Mouse (Mus musculus) lung, postnatal 25 days (tissue): ENCODE results near the gene Olfr1141.

Experiments used
- DNase-seq: peaks from one replicate; pipeline ENCODE4 v3.0.0; 2022; ENCODE audit warnings: low spot score

Olfr1141 gene

DNA sequence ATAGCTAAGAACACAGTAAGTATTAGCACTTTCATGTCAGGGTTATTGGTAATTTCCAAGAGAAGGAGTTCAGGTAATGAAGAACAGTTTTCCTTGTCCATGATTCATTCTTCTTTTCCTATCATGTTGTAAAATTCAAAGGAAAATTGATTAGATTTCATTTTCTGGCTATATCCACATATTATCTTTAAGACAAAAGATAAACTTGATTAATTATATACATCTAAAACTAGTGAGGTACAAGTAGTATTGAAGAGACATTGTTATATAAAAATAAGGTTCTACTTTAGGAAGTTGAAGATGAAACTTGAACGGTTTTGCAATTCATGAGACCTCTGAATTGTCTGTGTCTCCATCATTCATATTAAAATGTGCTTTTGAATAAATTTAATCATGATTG, at the start of gene Olfr1141:
Olfr1141 (minus strand) TSS at position 101 of the 400 bp plus-strand sequence.
- no peak for DNase-seq

DNA sequence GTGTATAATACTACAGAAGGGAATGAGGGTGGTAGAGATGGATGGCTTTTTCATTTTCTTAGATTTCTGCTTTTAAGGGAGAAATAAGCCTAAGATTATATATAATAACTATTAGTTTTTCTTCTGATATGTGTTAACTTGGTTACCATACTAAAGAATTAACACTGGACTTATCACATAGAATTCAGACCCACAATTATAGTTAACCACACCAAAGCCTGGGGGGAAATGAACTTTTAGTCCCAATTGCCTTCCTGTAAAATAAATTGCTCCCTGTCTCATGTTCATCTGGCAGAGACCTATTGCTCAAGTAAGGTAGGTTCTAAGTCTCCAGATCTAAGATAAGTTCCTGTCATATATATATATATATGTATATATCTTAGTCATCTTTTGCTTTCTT, 46.5 kb upstream of the Olfr1141 start, which contains the start of gene Olfr1143:
Olfr1143 (plus strand) TSS at position 301 of the 400 bp plus-strand sequence.
- DNase-seq: no peak

DNA sequence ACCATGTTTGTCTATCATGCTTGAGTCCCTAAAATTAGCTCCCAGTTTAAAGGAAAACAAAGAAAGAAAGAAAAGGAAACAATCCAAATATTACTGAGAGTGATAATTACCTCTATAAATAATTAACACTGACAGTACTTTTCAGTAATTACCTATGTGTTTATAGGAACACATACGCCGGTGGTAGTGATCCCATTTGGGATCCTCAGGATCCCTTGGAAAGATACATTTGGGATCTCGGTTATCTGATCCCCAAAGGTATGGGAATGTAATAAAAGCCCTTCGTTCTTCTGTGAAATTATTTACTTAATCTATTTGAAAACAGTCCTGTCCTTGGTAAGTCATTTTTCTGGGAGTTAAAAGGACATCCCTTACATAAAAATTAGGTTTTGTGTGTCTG, 25.4 kb upstream of the Olfr1141 start, which contains the start of gene Olfr152:
Olfr152 (plus strand) TSS at position 301 of the 400 bp plus-strand sequence.
- DNase-seq: no peak

DNA sequence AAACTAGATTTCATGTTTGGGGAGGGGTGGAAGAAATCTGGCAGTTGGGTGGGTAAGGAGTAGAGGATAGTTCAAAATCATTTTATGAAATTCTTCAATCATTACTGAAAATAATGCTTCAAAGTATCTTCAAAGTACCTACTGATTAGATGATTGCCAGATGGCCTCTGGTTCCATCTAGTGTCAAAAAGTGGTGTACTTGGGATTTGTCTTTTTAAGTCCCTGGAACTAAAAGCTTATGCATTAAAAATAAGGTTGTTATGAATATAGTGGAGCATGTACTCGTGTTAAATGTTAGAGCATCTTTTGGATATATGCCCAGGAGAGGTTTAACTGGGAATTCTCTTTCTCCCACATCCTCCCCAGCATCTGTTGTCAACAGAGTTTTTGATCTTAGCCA, 22.4 kb upstream of the Olfr1141 start:
- DNase-seq: no peak

DNA sequence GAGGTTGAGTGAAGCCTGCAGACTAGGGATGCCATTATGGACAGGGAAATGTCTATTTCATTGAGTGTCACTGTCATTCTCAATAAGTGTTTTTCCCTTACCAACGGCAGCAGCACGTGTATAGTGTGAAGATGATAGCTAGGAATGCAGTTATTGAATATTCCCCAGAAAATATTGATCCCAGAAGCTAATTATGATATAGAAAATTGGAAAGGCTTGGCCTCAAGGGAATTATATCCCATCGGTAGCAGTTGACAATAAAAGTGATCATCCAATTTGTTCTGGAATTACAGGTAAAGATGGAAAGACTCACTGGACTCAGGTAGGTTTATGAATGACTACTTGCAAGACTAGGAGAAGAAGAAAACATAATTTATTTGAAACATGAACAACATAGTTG, 10.3 kb downstream of the Olfr1141 start, which contains the start of gene Olfr1140:
Olfr1140 (plus strand) TSS at position 301 of the 400 bp plus-strand sequence.
- DNase-seq: no peak

DNA sequence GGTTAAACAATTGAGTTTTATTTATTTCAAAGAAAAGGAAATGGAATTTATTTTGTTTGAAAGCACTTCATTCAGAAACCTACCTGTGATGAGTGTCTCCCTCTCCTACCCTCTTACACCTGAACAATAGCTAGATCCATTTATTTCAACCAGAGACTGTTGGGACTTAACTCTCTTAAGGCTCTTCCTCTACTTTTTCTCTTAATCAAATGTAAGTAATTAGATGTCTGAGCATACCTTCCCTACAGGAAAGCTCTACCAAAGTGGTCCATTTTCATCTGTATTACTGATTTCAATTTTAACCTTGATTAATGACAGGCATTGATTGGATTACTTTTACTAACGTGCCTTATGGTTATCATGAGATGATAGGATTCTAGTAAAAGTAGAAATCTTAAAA, 13.9 kb downstream of the Olfr1141 start, which contains the start of gene Olfr1138:
Olfr1138 (minus strand) TSS at position 101 of the 400 bp plus-strand sequence.
- no peak for DNase-seq

DNA sequence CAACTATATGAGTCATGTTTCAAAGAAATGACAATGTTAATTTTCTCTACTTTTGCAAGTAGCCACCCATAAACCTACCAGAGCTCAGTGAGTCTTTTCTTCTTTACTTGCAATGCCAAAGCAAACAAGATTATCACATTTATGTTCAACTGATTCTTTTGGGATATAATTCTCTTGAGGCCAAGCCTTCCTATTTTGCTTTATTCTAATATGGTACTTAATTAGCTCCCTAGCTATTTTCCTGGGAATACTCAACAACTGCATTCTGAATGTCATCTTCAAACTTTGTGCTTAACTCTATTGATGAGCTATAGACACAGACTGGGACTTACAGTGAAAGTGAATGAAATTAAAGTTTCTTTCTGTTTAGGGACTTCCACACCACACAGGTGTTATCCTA, 40.7 kb downstream of the Olfr1141 start, which contains the start of gene Olfr1137:
Olfr1137 (minus strand) TSS at position 101 of the 400 bp plus-strand sequence.
- no peak for DNase-seq
